Mouse (Mus musculus) hindbrain, embryonic 12.5 days (tissue): ENCODE results near the gene Zfp595. TPM values are rescaled to one million over a fixed set of nuclear protein-coding genes. Genes with fewer than 3 reads are reported as not detected.
"Not testable (repeated sequence)": the region's sequence is repeated elsewhere in the genome, so short reads cannot be mapped to it uniquely, and the experiment has no call there.

Experiments used
- ATAC-seq: fragments of 200-750 bp; cut with Nextera tagmentation; 2 replicates; pipeline ENCODE4 v1.8.0; 2017; ENCODE audit warnings: moderate TSS enrichment; ENCODE audit not compliant: low FRiP score
- H3K27ac ChIP-seq: fragments of 300-500 bp; sonication (generic); 2 replicates; pipeline ENCODE4 v1.5.1; 2016; ENCODE audit warnings: mild to moderate bottlenecking
- H3K27me3 ChIP-seq: fragments of 300-500 bp; sonication (generic); 2 replicates; pipeline ENCODE4 v1.6.1; 2016; ENCODE audit warnings: mild to moderate bottlenecking
- H3K36me3 ChIP-seq: fragments of 300-500 bp; sonication (generic); 2 replicates; pipeline ENCODE4 v1.6.1; 2016; ENCODE audit warnings: mild to moderate bottlenecking
- H3K4me1 ChIP-seq: fragments of 300-500 bp; sonication (generic); 2 replicates; pipeline ENCODE4 v1.6.1; 2016
- H3K4me2 ChIP-seq: fragments of 300-500 bp; sonication (generic); replicated peaks from 2 replicates; pipeline ENCODE4 v1.6.1; 2016; ENCODE audit warnings: mild to moderate bottlenecking
- H3K4me3 ChIP-seq: fragments of 300-500 bp; sonication (generic); 2 replicates; pipeline ENCODE4 v1.5.1; 2016; ENCODE audit warnings: mild to moderate bottlenecking
- H3K9ac ChIP-seq: fragments of 300-500 bp; sonication (generic); 2 replicates; pipeline ENCODE4 v1.6.1; 2016; ENCODE audit warnings: mild to moderate bottlenecking, moderate library complexity
- H3K9me3 ChIP-seq: fragments of 300-500 bp; sonication (generic); replicated peaks from 2 replicates; pipeline ENCODE4 v1.6.1; 2016; ENCODE audit warnings: mild to moderate bottlenecking
- WGBS: fragments of 180-500 bp; shearing (Covaris S2); methylation state at CpG from one replicate; pipeline ENCODE4 v1.1.7; 2016; 5-methylcytosine and 5-hydroxymethylcytosine counted together
- polyA plus RNA-seq: library from polyadenylated mRNA; unstranded; fragments of >200 nt; fragmentation: Nextera tagmentation; extraction: Ambion mirVana; gene quantifications from 2 replicates; pipeline ENCODE4 v1.2.1, GENCODE M21; 2016

The Zfp595 gene
- polyA plus RNA-seq, 1 experiment from 2014 or later, result 1.7 TPM

DNA sequence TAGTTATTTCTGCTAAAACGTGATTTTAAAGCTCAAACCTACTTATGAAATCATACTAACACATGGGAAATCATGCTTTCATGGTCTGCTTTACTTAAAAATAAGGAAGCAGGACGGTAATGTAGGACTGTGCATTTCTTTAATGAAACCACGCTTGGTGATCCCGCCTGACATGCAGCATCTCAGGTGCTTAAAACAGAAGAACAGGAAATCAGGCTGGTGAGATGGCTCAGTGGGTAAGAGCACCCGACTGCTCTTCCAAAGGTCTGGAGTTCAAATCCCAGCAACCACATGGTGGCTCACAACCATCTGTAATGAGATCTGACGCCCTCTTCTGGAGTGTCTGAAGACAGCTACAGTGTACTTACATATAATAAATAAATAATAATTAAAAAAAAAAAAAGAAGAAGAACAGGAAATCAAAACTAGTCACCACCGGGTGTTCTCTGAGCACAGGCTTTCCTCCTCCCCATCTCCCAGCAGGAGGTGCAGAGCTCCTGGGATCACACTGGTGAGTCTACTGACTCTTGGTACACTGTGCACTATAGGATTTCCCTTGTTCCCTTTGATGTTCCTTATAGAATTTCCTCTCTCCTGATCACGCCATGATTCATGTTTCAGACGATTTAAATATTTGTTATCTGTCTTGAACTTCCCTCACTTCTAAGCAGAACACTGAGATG lies 62.8 kb downstream of the Zfp595 start:
- Histone ChIP-seq H3K4me3 (peak overlapping the region; percentile 76), H3K4me2 (peak overlapping the region; percentile 60), H3K9ac (peak overlapping the region; percentile 69; the same call in 1 of the 2 replicates)
- not testable (repeated sequence) for H3K4me1 ChIP-seq, H3K9me3 ChIP-seq, H3K36me3 ChIP-seq, H3K27me3 ChIP-seq, H3K27ac ChIP-seq
- WGBS, result 55% methylated on average over 8 of the region's 9 CpGs
- peak; percentile 67 for ATAC-seq

DNA sequence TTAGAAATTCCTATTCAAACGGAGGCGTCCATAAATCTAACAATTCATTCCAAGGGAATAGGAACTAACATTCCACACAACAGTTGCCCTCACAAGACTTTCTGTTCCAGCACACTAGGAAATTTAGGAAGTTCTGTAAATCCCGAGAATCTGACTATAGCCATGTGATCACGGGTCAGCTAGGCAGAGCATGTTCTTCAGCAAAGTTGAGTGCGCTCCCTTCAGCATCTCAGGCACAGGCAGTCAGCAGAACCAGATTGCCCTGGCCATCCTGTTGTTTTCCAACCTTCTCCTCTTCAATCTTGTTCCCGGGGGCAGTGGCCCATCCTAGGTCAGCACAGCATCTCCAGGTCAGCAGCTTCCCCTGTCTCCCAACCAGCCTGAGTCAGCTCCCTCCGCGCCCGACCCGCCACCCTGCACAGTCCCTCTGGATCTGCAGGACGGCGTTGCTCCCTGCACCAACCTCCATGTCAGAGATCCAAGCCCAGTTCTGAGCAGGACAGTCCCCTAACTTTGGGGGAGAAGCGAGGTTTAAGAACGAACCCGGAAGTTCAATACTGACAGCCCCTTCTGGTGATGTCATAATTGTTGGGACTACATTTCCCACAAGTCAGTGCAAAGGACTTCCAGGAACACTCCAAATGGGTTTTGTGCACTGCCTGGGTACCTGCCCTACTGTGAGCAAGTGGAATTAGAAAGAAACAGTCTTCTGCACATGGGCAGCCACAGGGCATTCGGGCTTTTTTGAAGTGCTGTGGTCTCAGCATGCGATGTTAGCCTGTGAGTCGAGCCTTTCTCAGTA lies 63.6 kb downstream of the Zfp595 start:
- WGBS, result 11% methylated on average over 18 of the region's 18 CpGs
- peaks cover 8% of the 10 kb centered on the region; the same call in 1 of the 2 replicates for H3K9me3 ChIP-seq
- 0 out of 2 replicates have a peak, but pooled peaks cover 4% of the 10 kb centered on the region for H3K4me1 ChIP-seq
- H3K4me3 ChIP-seq, result peak overlapping the region; percentile 76
- H3K27ac ChIP-seq, result no peak overlapping the region
- H3K27me3 ChIP-seq, result no peaks in the 10 kb centered on the region
- H3K4me2 ChIP-seq, result peak overlapping the region; percentile 60
- ATAC-seq, result peak; percentile 99
- peak overlapping the region; percentile 69 for H3K9ac ChIP-seq
- H3K36me3 ChIP-seq, result peaks cover 6% of the 10 kb centered on the region; the same call in 1 of the 2 replicates

Other genes with a start within 250 kb of the Zfp595 start
- gene Zfp708, start 234.6 kb downstream of the Zfp595 start, polyA plus RNA-seq, result 7.8 and 8.3 TPM in 2 replicates
- gene Gm28557, start 224.0 kb downstream of the Zfp595 start, polyA plus RNA-seq, result 2.2 TPM in 2 replicates
- 0.15 TPM in 1 of 2 replicates, not detected in the other for gene Rslcan18, start 216.3 kb downstream of the Zfp595 start, polyA plus RNA-seq
- 2.4 and 3.4 TPM in 2 replicates for gene Zfp759, start 210.9 kb downstream of the Zfp595 start, polyA plus RNA-seq
- gene Rsl1, start 159.4 kb downstream of the Zfp595 start, polyA plus RNA-seq, result 6.2 and 7.1 TPM in 2 replicates
- 1.4 and 1.8 TPM in 2 replicates for gene Zfp455, start 138.1 kb downstream of the Zfp595 start, polyA plus RNA-seq
- 3.8 and 4.6 TPM in 2 replicates for gene Zfp458, start 54.1 kb downstream of the Zfp595 start, polyA plus RNA-seq
- gene Zfp457, start 26.1 kb downstream of the Zfp595 start, polyA plus RNA-seq, result 0.50 and 0.85 TPM in 2 replicates
- gene Gm28044, start 28.0 kb upstream of the Zfp595 start, polyA plus RNA-seq, result not detected in 2 replicates
- gene Zfp953, start 28.0 kb upstream of the Zfp595 start, polyA plus RNA-seq, result 0.72 and 0.98 TPM in 2 replicates
- not detected in 2 replicates for gene Gm28041, start 43.2 kb upstream of the Zfp595 start, polyA plus RNA-seq
- 0.83 and 0.94 TPM in 2 replicates for gene Zfp456, start 43.2 kb upstream of the Zfp595 start, polyA plus RNA-seq
- 4.6 and 4.9 TPM in 2 replicates for gene Zfp429, start 67.2 kb upstream of the Zfp595 start, polyA plus RNA-seq
- gene Zfp459, start 88.8 kb upstream of the Zfp595 start, polyA plus RNA-seq, result 1.0 and 1.3 TPM in 2 replicates
- gene Zfp874a, start 119.1 kb upstream of the Zfp595 start, polyA plus RNA-seq, result 7.1 and 8.3 TPM in 2 replicates
- 2.1 and 2.2 TPM in 2 replicates for gene Zfp874b, start 151.7 kb upstream of the Zfp595 start, polyA plus RNA-seq
- gene Zfp58, start 168.0 kb upstream of the Zfp595 start, polyA plus RNA-seq, result 17.8 and 18.0 TPM in 2 replicates
- not detected in 2 replicates for gene Gm26965, start 193.6 kb upstream of the Zfp595 start, polyA plus RNA-seq
- gene Zfp87, start 193.6 kb upstream of the Zfp595 start, polyA plus RNA-seq, result 32.4 and 32.8 TPM in 2 replicates
- gene Zfp748, start 221.3 kb upstream of the Zfp595 start, polyA plus RNA-seq, result 16.6 and 18.3 TPM in 2 replicates